Mouse (Mus musculus): Measurements from ENCODE around the gene Zbtb18.

GRCm38 (mm10) chr1:177459536-177459935 lies 17.4 kb downstream of the Zbtb18 start:
- TF ChIP-seq POLR2AphosphoS2 (IDR thresholded peaks at IDR 0.05; ENCODE audit: insufficient read length, low read depth) (no peak), USF1 (IDR thresholded peaks at IDR 0.05; ENCODE audit: low read depth) (no peak), MAX (IDR thresholded peaks at IDR 0.05; ENCODE audit: low read depth) (no peak), E2F4 (IDR thresholded peaks at IDR 0.05; ENCODE audit: insufficient read depth) (no peak)
